Mouse (Mus musculus) brain, embryonic 14.5 days (tissue): ENCODE measurements around the gene Zscan26.

Source experiments
- CTCF ChIP-seq: fragments of 200-500 bp; IDR thresholded peaks from 2 replicates; pipeline ENCODE4 v1.5.1; 2012; ENCODE audit warnings: inconsistent platforms, mild to moderate bottlenecking, moderate library complexity, borderline replicate concordance; ENCODE audit not compliant: insufficient read depth, insufficient read length; ENCODE audit errors: extremely low read depth
- POLR2A ChIP-seq: fragments of 200-500 bp; IDR thresholded peaks from 2 replicates; pipeline ENCODE4 v1.6.1; 2012; ENCODE audit warnings: mild to moderate bottlenecking, inconsistent platforms, borderline replicate concordance; ENCODE audit not compliant: poor library complexity, insufficient read depth, insufficient read length, severe bottlenecking; ENCODE audit errors: extremely low read depth

DNA sequence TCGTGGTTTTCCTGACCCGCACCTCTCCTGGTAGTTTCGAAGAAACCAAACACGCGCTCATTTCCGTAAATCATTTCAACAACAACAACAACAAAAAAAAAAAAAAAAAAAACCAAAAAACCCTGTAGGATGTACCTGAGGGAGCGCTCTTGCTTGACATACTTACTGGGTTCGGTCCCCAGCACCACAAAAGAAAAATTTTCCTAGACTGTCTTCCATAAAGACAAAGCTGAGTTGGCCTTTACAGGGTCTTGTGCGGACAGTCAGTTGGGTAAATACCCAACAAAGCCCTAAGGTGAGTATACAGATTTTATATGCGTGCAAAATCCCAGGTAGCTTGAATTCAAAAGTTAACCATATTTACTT is 12.3 kb downstream of the Zscan26 start:
- TF ChIP-seq CTCF (no peak), POLR2A (no peak)
